Mouse (Mus musculus) liver, postnatal 0 days (tissue): ENCODE measurements around the gene Dnpep. TPM values are rescaled to one million over a fixed set of nuclear protein-coding genes. Genes with fewer than 3 reads are reported as not detected.

Experiments
- ATAC-seq: fragments of 200-750 bp; cut with Nextera tagmentation; 2 replicates; pipeline ENCODE4 v1.8.0; 2017; ENCODE audit warnings: mild to moderate bottlenecking, moderate library complexity
- DNase-seq: peaks from one replicate; pipeline ENCODE4 v3.0.0-alpha.2; 2016
- H3K27ac ChIP-seq: fragments of 300-500 bp; sonication (generic); 2 replicates; pipeline ENCODE4 v1.5.1; 2014; ENCODE audit warnings: antibody characterized with exemption, moderate library complexity, mild to moderate bottlenecking, low read depth
- H3K27me3 ChIP-seq: fragments of 300-500 bp; sonication (generic); 2 replicates; pipeline ENCODE4 v1.6.1; 2014; ENCODE audit warnings: low read length, control low read depth, mixed read lengths; ENCODE audit not compliant: insufficient read depth
- H3K36me3 ChIP-seq: fragments of 300-500 bp; sonication (generic); replicated peaks from 2 replicates; pipeline ENCODE4 v1.6.1; 2014; ENCODE audit warnings: mild to moderate bottlenecking, control low read depth, low read length, moderate library complexity, mixed read lengths; ENCODE audit not compliant: insufficient read depth
- H3K4me1 ChIP-seq: fragments of 300-500 bp; sonication (generic); 2 replicates; pipeline ENCODE4 v1.6.1; 2014; ENCODE audit warnings: antibody characterized with exemption, mild to moderate bottlenecking, control low read depth; ENCODE audit not compliant: insufficient read depth
- H3K4me2 ChIP-seq: fragments of 300-500 bp; sonication (generic); 2 replicates; pipeline ENCODE4 v1.6.1; 2014; ENCODE audit warnings: low read depth, mild to moderate bottlenecking, low read length, moderate library complexity, mixed read lengths
- H3K4me3 ChIP-seq: fragments of 300-500 bp; sonication (generic); 2 replicates; pipeline ENCODE4 v1.5.1; 2014; ENCODE audit warnings: low read depth, low read length
- H3K9ac ChIP-seq: fragments of 300-500 bp; sonication (generic); replicated peaks from 2 replicates; pipeline ENCODE4 v1.6.1; 2014; ENCODE audit warnings: mild to moderate bottlenecking, moderate library complexity
- H3K9me3 ChIP-seq: fragments of 300-500 bp; sonication (generic); 2 replicates; pipeline ENCODE4 v1.6.1; 2016; ENCODE audit warnings: mild to moderate bottlenecking, control low read depth, low read length, mixed read lengths
- CTCF ChIP-seq: sonication (generic); IDR thresholded peaks from 2 replicates; pipeline ENCODE4 v1.5.1; 2016; ENCODE audit warnings: antibody characterized with exemption, low read depth
- EP300 ChIP-seq: IDR thresholded peaks from 2 replicates; pipeline ENCODE4 v1.6.1; 2016; ENCODE audit warnings: antibody characterized with exemption, low read depth, mild to moderate bottlenecking
- WGBS: fragments of 180-500 bp; shearing (Covaris S2); extraction: QIAGEN DNeasy Blood & Tissue Kit; methylation state at CpG from one replicate; pipeline ENCODE4 v1.1.7; 2014; ENCODE audit not compliant: insufficient replicate concordance; 5-methylcytosine and 5-hydroxymethylcytosine counted together
- polyA plus RNA-seq: library from polyadenylated mRNA; unstranded; fragments of >200 nt; fragmentation: Nextera tagmentation; extraction: Ambion mirVana; gene quantifications from 2 replicates; pipeline ENCODE4 v1.2.1, GENCODE M21; 2015

Gene Dnpep
- polyA plus RNA-seq, 1 experiment from 2014 or later: 50.5 TPM

- 74% methylated on average over 2 of the region's 2 CpGs for WGBS
- no peak overlapping the region for H3K27ac ChIP-seq
- DNase-seq: no peak
- no peaks in the 10 kb centered on the region for H3K4me1 ChIP-seq
- H3K36me3 ChIP-seq: peaks cover 15% of the 10 kb centered on the region
- ATAC-seq: no peak
- H3K4me3 ChIP-seq: no peak overlapping the region
- H3K9me3 ChIP-seq: no peaks in the 10 kb centered on the region
- TF ChIP-seq CTCF (no peak), EP300 (no peak)
- no peaks in the 10 kb centered on the region for H3K27me3 ChIP-seq
- no peak overlapping the region for H3K9ac ChIP-seq
- H3K4me2 ChIP-seq: no peak overlapping the region
These were observed 13.1 kb downstream of the Dnpep start for GRCm38 (mm10) chr1:75304662-75305061.

- no peak overlapping the region for H3K27ac ChIP-seq
- H3K4me3 ChIP-seq: no peak overlapping the region
- ATAC-seq (no peak), DNase-seq (no peak)
- H3K27me3 ChIP-seq: no peaks in the 10 kb centered on the region
- H3K4me2 ChIP-seq: no peak overlapping the region
- whole genome bisulfite sequencing: 58% methylated on average over 5 of the region's 5 CpGs
- H3K9me3 ChIP-seq: no peaks in the 10 kb centered on the region
- H3K36me3 ChIP-seq: no peaks in the 10 kb centered on the region
- TF ChIP-seq EP300 (no peak), CTCF (no peak)
- no peaks in the 10 kb centered on the region for H3K4me1 ChIP-seq
- H3K9ac ChIP-seq: no peak overlapping the region
These were observed 23.5 kb downstream of the Dnpep start for GRCm38 (mm10) chr1:75294294-75294693.

GRCm38 (mm10) chr1:75293331-75293701 is 24.5 kb downstream of the Dnpep start:
- no peak for TF ChIP-seq CTCF
- no peak for TF ChIP-seq EP300
- Histone ChIP-seq H3K36me3 (no peaks in the 10 kb centered on the region), H3K4me1 (no peaks in the 10 kb centered on the region), H3K4me3 (no peak overlapping the region), H3K9me3 (no peaks in the 10 kb centered on the region), H3K4me2 (no peak overlapping the region), H3K27ac (no peak overlapping the region), H3K9ac (no peak overlapping the region), H3K27me3 (no peaks in the 10 kb centered on the region)
- WGBS: 71% methylated on average over 5 of the region's 5 CpGs
- ATAC-seq: no peak
- no peak for DNase-seq

- Histone ChIP-seq H3K4me3 (no peak overlapping the region), H3K27ac (no peak overlapping the region), H3K4me1 (no peaks in the 10 kb centered on the region), H3K36me3 (no peaks in the 10 kb centered on the region), H3K27me3 (no peaks in the 10 kb centered on the region), H3K4me2 (no peak overlapping the region), H3K9ac (no peak overlapping the region), H3K9me3 (no peaks in the 10 kb centered on the region)
- TF ChIP-seq CTCF (no peak), EP300 (no peak)
- DNase-seq (no peak), ATAC-seq (no peak)
- 43% methylated on average over 12 of the region's 12 CpGs for WGBS
These were observed 25.1 kb downstream of the Dnpep start for GRCm38 (mm10) chr1:75292476-75293330.

- DNase-seq (no peak), ATAC-seq (no peak)
- Histone ChIP-seq H3K4me1 (no peaks in the 10 kb centered on the region), H3K4me2 (no peak overlapping the region), H3K36me3 (no peaks in the 10 kb centered on the region), H3K27ac (no peak overlapping the region), H3K9me3 (no peaks in the 10 kb centered on the region), H3K4me3 (no peak overlapping the region), H3K27me3 (no peaks in the 10 kb centered on the region), H3K9ac (no peak overlapping the region)
- 81% methylated on average over 8 of the region's 8 CpGs for WGBS
- TF ChIP-seq EP300 (no peak), CTCF (no peak)
These were observed 26.5 kb downstream of the Dnpep start for GRCm38 (mm10) chr1:75291321-75291720.

GRCm38 (mm10) chr1:75290582-75290981 is 27.2 kb downstream of the Dnpep start:
- no peak for ATAC-seq
- Histone ChIP-seq H3K4me2 (no peak overlapping the region), H3K4me3 (no peak overlapping the region), H3K9ac (no peak overlapping the region), H3K36me3 (no peaks in the 10 kb centered on the region), H3K27ac (no peak overlapping the region), H3K27me3 (no peaks in the 10 kb centered on the region), H3K9me3 (no peaks in the 10 kb centered on the region), H3K4me1 (no peaks in the 10 kb centered on the region)
- no peak for DNase-seq
- TF ChIP-seq CTCF (peak; percentile 42; the same call in 1 of the 2 replicates), EP300 (no peak)
